Mouse (Mus musculus) embryo, embryonic 10.5 days (tissue): ENCODE data around the gene Lonp1.

Experiments used
- DNase-seq: peaks from one replicate; pipeline ENCODE4 v3.0.0-alpha.2; 2015; ENCODE audit warnings: low spot score

The Lonp1 gene

DNA sequence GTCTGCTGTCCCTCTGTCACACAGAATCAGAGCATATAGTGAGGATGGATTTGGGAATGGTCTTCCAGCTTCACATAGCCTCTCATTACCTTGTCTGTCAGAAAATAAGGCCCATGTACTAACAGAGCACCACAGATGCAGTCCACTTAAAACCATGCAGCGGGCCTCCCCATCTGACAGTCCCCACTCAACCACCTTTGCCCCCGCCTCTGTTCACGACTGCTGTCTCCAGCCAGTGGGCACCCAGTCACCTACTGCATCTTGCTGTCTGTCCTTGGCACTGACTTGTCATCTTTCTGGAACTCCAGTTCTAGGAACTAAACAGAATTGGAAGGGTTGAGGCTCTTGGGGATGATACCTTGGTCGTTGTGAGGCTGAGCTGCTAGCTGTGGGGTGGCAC is 37.8 kb downstream of the Lonp1 start:
- no peak for DNase-seq

DNA sequence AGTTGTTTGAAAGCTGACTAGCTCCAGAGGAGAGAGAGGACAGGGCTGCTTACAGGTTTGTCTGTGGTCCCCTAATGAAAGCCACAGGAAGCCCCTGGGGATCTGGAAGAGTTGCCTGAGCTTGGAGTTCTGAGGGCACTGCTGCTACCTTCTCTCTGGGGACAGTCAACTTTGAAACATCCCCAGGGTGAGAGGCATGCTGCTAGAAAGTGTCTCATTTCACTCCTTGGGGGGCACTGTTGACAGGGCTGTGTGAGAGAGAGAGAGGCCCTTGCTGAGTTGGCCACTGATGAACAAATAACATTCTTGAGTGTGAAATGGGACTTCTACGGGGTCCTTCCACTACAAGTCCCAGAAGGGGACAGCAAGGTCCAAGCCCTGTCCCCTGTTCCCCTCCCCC is 38.9 kb downstream of the Lonp1 start:
- DNase-seq, result no peak

DNA sequence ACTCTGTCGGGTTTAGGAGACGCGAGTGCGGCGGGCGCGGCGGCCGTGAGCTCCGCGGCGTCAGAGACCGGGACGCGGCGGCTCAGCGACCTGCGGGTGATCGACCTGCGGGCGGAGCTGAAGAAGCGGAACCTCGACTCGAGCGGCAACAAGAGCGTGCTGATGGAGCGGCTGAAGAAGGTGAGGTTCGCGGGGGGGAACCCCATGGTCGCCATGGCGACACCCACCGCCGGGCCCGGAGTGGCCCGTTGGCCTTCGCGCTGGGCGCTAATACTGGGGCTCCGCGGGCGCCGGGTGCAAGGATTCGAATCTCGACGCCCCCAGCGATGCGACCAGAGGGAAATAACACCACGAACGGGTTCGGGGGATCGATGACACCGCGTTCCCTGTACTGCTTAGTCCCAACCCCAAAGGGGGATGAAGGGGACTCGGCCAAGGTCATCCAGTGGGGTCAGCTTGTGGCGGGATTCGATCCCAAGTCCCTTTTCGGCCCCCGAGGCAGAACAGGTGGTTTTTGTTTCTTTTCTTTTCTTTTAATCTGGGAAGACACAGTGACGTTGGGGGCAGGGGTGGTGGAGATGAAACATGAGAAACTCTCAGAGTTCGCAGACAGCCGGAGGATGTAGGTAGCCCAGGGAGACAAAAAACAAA is 41.4 kb downstream of the Lonp1 start:
- DNase-seq, result peak; percentile 52

DNA sequence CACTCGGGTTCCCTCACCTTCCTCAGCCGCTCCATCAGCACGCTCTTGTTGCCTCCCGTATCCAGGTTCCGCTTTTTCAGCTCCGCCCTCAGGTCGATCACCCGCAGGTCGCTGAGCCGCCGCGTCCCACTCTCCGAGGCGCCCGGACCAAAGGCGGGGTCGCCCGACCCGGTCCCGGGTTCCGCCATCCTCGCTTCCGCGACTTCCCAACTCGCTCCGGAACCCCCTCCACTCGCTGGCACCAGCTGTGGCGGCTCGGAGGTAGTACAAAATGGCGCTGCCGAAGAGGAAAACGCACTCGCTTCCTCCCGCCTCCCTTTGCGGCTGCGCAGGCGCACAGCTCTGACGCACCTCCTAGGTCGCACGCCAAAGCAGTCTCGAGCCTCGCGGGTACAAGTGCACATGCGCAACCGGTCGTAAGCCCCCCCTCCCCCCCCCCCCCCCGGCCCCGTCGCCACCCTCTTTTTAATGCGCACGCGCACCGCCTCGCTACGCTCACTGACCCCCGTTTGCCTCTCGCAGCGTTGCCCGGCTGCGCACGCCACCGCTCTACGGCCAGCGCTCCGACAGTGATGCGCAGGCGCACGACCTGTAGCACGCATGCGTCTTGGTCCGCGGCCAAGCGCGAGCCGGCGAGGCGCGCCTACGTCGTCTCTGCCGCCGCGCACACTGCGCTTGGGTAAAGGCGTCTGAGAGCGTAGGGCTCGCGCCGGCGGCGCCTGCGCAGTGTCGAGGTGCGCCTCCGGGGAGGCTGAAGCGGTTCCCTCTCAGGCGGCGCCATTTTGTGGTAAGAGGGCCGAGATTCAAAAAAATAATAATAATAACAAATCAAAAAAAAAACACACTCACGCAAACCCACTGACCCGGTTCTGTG is 42.2 kb downstream of the Lonp1 start, which contains the start of the genes Safb2 and Safb:
Gene Safb2 (minus strand): TSS at position 329 of the 874 bp plus-strand sequence.
Gene Safb (plus strand): TSS at position 569 of the 874 bp plus-strand sequence.
- peak; percentile 98 for DNase-seq

DNA sequence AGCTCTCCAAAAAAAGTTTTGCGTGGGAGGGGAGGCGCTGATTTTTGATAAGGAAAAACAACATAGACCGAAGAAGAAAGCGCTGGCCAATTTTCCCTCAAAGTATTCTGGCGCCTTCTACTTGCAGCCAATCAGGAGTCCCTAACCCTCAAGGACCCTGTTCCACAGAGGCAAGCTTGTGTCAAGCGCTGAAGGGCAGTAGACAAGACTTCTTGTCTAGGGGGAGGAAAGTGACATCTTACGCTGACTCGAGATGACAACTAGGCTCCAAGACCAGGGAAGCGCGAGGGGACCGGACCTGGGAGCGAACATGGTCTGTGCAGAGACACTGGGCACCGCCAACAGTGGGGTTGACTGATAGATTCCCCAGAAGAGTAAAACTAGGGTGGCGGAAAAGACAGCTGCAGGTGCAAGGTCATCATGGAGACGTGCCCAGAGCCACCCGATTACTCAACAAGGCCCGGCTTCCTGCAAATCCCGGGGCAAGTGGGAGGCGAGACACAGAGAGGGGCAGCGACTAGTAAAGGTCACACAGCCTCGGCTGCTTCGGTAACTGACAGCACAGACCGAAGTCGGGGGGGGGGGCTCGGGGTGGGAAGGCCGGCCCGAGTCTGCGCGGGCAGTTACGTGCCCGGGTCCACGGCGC is 43.0 kb downstream of the Lonp1 start:
- peak; percentile 55 for DNase-seq

DNA sequence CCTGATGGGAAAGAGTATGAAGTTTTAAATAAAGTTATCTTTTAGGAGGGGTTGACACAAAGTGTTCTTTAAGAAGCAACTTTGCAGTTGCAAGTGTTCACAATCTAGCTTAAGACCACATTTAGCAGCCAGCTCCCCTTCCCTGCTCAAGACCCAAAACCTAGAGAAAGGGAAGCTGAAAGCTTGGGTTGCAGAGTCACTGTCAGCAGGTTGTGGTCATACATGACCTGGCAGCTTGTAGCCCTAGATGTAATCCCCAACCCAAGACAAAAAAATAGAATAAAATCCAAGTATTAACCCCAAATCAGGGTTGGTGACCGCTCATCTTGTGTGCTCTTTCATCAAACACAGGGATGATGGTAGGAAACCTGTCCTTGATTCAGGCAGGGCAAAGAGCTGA is 43.6 kb downstream of the Lonp1 start:
- no peak for DNase-seq

DNA sequence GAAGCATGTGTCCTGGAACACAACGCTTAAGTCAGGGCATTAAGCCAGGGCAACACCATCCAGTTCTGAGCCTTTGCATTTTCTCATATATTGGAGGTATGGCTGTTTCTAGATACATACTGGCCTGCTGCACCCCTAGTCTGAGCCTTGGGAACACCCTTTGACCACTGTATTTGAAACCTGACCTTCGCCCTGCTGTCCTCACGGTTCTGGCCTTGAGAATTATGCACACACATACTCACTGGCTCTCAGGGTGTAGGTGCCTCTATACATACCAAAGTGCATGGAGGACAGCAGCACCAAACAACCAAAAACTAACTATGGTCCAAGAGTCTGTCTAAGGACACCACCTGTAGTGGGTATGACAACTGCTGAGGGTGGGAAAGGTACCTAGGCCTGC is 53.7 kb downstream of the Lonp1 start:
- no peak for DNase-seq

DNA sequence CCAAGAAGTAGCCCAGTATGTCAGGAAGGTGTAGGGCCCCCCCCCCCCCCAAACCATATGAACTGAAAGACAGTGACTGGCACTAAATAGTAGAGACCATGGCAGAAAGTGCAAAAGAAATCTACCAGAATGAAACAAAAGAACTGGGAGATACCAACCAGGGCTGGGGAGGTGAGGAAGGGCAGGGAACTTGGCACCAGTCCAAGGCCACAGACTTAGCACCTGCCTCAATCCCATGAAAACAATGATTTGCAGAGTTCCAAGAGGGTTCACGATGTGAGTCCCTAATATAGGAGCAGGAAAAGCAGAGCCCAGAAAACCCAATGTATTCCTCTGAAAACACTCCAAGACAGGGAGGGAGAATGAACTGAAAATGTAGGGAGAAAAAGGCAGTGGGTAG is 54.5 kb downstream of the Lonp1 start:
- DNase-seq, result no peak

DNA sequence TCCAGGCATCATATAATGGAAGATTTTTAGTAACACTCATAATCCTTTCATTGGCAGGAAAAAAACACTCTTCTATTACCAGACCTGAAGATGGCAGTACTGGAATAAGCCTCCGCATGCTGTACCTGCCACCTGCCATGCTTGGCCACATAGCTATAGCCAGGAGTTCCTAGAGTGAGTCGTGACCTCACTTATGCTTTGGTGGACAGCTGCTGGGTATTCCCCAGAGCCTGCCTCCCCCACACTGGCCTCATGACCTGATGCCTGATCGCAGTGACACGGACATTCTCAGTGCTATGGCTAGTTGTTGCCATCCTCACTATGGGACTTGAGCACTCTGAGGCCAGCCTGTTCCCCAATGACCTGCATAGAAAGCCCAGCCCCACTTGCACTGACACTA is 56.4 kb downstream of the Lonp1 start:
- no peak for DNase-seq

DNA sequence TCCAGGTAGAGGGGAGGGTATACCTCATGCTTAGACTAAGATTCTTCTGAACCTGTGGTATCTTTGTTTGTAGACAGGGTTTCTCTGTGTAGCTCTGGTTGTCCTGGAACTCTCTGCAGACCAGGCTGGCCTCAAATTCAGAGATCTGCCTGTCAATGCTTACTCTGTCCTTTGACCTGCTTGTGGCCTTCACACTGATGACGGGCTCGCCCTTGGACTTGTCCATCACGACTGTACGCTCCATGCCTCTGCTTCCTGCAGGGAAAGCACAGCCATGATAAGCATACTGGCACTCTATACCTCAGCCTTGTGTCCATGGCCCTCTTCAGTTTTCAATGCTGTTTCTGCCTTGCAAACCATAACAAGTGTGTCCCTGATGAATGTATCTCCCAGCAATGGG is 59.3 kb downstream of the Lonp1 start:
- no peak for DNase-seq

DNA sequence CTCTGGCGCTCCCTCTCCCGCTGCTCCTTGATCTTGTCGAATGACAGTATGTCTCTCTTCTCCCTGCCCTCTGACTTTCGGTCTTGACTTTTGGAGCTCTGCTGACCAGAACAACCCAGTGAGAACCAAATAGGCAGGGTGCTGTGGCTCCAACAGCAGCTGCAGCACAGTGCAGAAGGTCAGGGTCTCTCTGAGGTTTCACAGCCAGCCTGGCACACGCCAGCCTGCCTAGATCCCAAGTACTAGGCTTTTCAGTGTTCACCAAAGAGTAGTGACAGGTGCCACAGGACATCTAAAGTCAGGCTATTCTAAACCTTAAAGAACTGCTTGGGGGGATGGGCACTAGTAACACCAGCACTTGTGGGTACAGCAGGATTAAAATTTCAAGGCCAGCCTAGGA is 59.8 kb downstream of the Lonp1 start:
- no peak for DNase-seq

DNA sequence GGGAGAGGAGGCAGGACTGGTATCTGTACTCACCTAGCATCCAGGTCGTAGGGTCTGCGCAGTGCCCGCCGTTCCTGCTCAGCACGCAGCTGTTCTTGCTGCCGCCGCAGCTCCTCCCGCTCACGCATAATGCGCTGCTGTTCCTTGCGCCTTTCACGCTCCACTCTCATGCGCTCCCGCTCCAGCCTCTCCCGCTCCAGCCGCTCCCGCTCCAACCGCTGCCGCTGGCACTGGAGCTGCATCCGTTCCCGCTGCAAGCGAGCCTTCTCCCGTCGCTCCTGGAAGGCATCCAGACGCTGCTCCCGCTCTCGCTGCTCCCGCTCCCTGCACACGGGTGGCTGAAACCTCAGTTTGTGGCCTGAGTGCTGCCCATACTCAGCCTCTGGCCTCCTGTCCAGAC is 60.4 kb downstream of the Lonp1 start:
- no peak for DNase-seq
